Mouse (Mus musculus) heart, embryonic 16.5 days (tissue): ENCODE measurements at regions not wholly inside any gene's neighbourhood (a gene's known extent, or its start where the extent isn't known, plus 50 kb on each side); places are given as distances from the start of the nearest gene placed in this dataset.
"Not testable (repeated sequence)": the region's sequence is repeated elsewhere in the genome, so short reads cannot be mapped to it uniquely, and the experiment has no call there.

Experiments used
- ATAC-seq: fragments of 200-750 bp; cut with Nextera tagmentation; replicated peaks from 2 replicates; pipeline ENCODE4 v1.8.0; 2017; ENCODE audit warnings: moderate number of reproducible peaks; ENCODE audit not compliant: insufficient read depth, low FRiP score; ENCODE audit errors: extremely low read depth
- H3K27ac ChIP-seq: fragments of 300-500 bp; sonication (generic); 2 replicates; pipeline ENCODE4 v1.5.1; 2014; ENCODE audit warnings: mild to moderate bottlenecking, low read length, control low read depth, moderate library complexity
- H3K27me3 ChIP-seq: fragments of 300-500 bp; sonication (generic); 2 replicates; pipeline ENCODE4 v1.6.1; 2014; ENCODE audit warnings: low read length, mixed read lengths; ENCODE audit not compliant: control insufficient read depth, insufficient read depth
- H3K36me3 ChIP-seq: fragments of 300-500 bp; sonication (generic); 2 replicates; pipeline ENCODE4 v1.6.1; 2014; ENCODE audit not compliant: control insufficient read depth, insufficient read depth
- H3K4me1 ChIP-seq: fragments of 300-500 bp; sonication (generic); 2 replicates; pipeline ENCODE4 v1.6.1; 2014; ENCODE audit warnings: low read length, mixed read lengths; ENCODE audit not compliant: control insufficient read depth, insufficient read depth
- H3K4me2 ChIP-seq: fragments of 300-500 bp; sonication (generic); 2 replicates; pipeline ENCODE4 v1.6.1; 2014; ENCODE audit warnings: low read depth, mild to moderate bottlenecking, control low read depth, low read length
- H3K4me3 ChIP-seq: fragments of 300-500 bp; sonication (generic); 2 replicates; pipeline ENCODE4 v1.5.1; 2014; ENCODE audit warnings: mild to moderate bottlenecking, control low read depth, low read length
- H3K9ac ChIP-seq: fragments of 300-500 bp; sonication (generic); 2 replicates; pipeline ENCODE4 v1.6.1; 2014; ENCODE audit warnings: low read length, control low read depth
- H3K9me3 ChIP-seq: fragments of 300-500 bp; sonication (generic); replicated peaks from 2 replicates; pipeline ENCODE4 v1.6.1; 2016; ENCODE audit warnings: low read length; ENCODE audit not compliant: control insufficient read depth
- WGBS: fragments of 180-500 bp; shearing (Covaris S2); extraction: QIAGEN DNeasy Blood & Tissue Kit; methylation state at CpG from one replicate; pipeline ENCODE4 v1.1.7; 2014; 5-methylcytosine and 5-hydroxymethylcytosine counted together

GRCm38 (mm10) chr13:102014958-102015357 is 246.9 kb upstream of the Pik3r1 start:
- Histone ChIP-seq H3K9ac (no peak overlapping the region), H3K4me3 (no peak overlapping the region), H3K27ac (no peak overlapping the region), H3K27me3 (no peaks in the 10 kb centered on the region), H3K36me3 (no peaks in the 10 kb centered on the region), H3K4me1 (0 out of 2 replicates have a peak, but pooled peaks cover 2% of the 10 kb centered on the region), H3K4me2 (no peak overlapping the region), H3K9me3 (no peaks in the 10 kb centered on the region)
- no peak for ATAC-seq
- 58% methylated on average over 3 of the region's 3 CpGs for whole genome bisulfite sequencing

- no peak overlapping the region for H3K4me3 ChIP-seq
- H3K4me1 ChIP-seq = 0 out of 2 replicates have a peak, but pooled peaks cover 2% of the 10 kb centered on the region
- WGBS = 89% methylated on average over 5 of the region's 5 CpGs
- ATAC-seq = no peak
- no peak overlapping the region for H3K27ac ChIP-seq
- no peaks in the 10 kb centered on the region for H3K9me3 ChIP-seq
- no peaks in the 10 kb centered on the region for H3K27me3 ChIP-seq
- no peak overlapping the region for H3K4me2 ChIP-seq
- H3K9ac ChIP-seq = no peak overlapping the region
- H3K36me3 ChIP-seq = no peaks in the 10 kb centered on the region
Measured at GRCm38 (mm10) chr13:102016518-102016917, 248.5 kb upstream of the Pik3r1 start.

- H3K9ac ChIP-seq = no peak overlapping the region
- no peak for ATAC-seq
- WGBS = 74% methylated on average over 1 of the region's 1 CpGs
- H3K9me3 ChIP-seq = no peaks in the 10 kb centered on the region
- no peaks in the 10 kb centered on the region for H3K36me3 ChIP-seq
- H3K4me2 ChIP-seq = no peak overlapping the region
- H3K4me1 ChIP-seq = no peaks in the 10 kb centered on the region
- H3K4me3 ChIP-seq = no peak overlapping the region
- H3K27ac ChIP-seq = no peak overlapping the region
- no peaks in the 10 kb centered on the region for H3K27me3 ChIP-seq
Measured at GRCm38 (mm10) chr13:102022273-102022672, 254.3 kb upstream of the Pik3r1 start.

- no peak overlapping the region for H3K9ac ChIP-seq
- no peaks in the 10 kb centered on the region for H3K9me3 ChIP-seq
- WGBS = 80% methylated on average over 4 of the region's 4 CpGs
- no peak for ATAC-seq
- no peak overlapping the region for H3K4me2 ChIP-seq
- no peak overlapping the region for H3K27ac ChIP-seq
- no peaks in the 10 kb centered on the region for H3K36me3 ChIP-seq
- H3K4me1 ChIP-seq = no peaks in the 10 kb centered on the region
- H3K4me3 ChIP-seq = no peak overlapping the region
- no peaks in the 10 kb centered on the region for H3K27me3 ChIP-seq
Measured at GRCm38 (mm10) chr13:102022757-102023156, 254.7 kb upstream of the Pik3r1 start.

- Histone ChIP-seq H3K4me2 (no peak overlapping the region), H3K27me3 (no peaks in the 10 kb centered on the region), H3K27ac (no peak overlapping the region), H3K36me3 (no peaks in the 10 kb centered on the region), H3K4me1 (no peaks in the 10 kb centered on the region), H3K4me3 (no peak overlapping the region), H3K9ac (no peak overlapping the region), H3K9me3 (no peaks in the 10 kb centered on the region)
- no peak for ATAC-seq
- 92% methylated on average over 1 of the region's 1 CpGs for WGBS
Measured at GRCm38 (mm10) chr13:102023624-102024023, 255.6 kb upstream of the Pik3r1 start.

GRCm38 (mm10) chr13:102025138-102025537 is 257.1 kb upstream of the Pik3r1 start:
- H3K27ac ChIP-seq = no peak overlapping the region
- no peaks in the 10 kb centered on the region for H3K9me3 ChIP-seq
- no peak overlapping the region for H3K4me2 ChIP-seq
- no peak overlapping the region for H3K4me3 ChIP-seq
- WGBS = 83% methylated on average over 3 of the region's 3 CpGs
- no peaks in the 10 kb centered on the region for H3K27me3 ChIP-seq
- no peak overlapping the region for H3K9ac ChIP-seq
- ATAC-seq = no peak
- no peaks in the 10 kb centered on the region for H3K4me1 ChIP-seq
- H3K36me3 ChIP-seq = no peaks in the 10 kb centered on the region

- H3K27me3 ChIP-seq, H3K9me3 ChIP-seq, H3K4me2 ChIP-seq, H3K9ac ChIP-seq, H3K4me1 ChIP-seq, H3K27ac ChIP-seq, ATAC-seq, H3K4me3 ChIP-seq, H3K36me3 ChIP-seq: not testable (repeated sequence)
- WGBS = 79% methylated on average over 2 of the region's 2 CpGs
Measured at GRCm38 (mm10) chr13:102025547-102025946, 257.5 kb upstream of the Pik3r1 start.

GRCm38 (mm10) chr13:102031416-102031815 is 263.4 kb upstream of the Pik3r1 start:
- no peak overlapping the region for H3K4me2 ChIP-seq
- 66% methylated on average over 4 of the region's 4 CpGs for WGBS
- no peak overlapping the region for H3K9ac ChIP-seq
- H3K27me3 ChIP-seq = no peaks in the 10 kb centered on the region
- no peaks in the 10 kb centered on the region for H3K36me3 ChIP-seq
- no peak for ATAC-seq
- no peaks in the 10 kb centered on the region for H3K9me3 ChIP-seq
- H3K27ac ChIP-seq = no peak overlapping the region
- no peak overlapping the region for H3K4me3 ChIP-seq
- H3K4me1 ChIP-seq = peaks cover 5% of the 10 kb centered on the region

- Histone ChIP-seq H3K27me3 (no peaks in the 10 kb centered on the region), H3K36me3 (no peaks in the 10 kb centered on the region), H3K27ac (no peak overlapping the region), H3K9ac (peak overlapping the region; percentile 38), H3K4me2 (no peak overlapping the region), H3K4me3 (no peak overlapping the region), H3K9me3 (no peaks in the 10 kb centered on the region), H3K4me1 (peaks cover 9% of the 10 kb centered on the region)
- 35% methylated on average over 4 of the region's 4 CpGs for WGBS
- ATAC-seq = 0 out of 2 replicates have a peak, but pooled peaks have one; percentile 14
Measured at GRCm38 (mm10) chr13:102034484-102034883, 266.5 kb upstream of the Pik3r1 start.
